Mouse (Mus musculus): Measurements from ENCODE around the gene Cenpb.

- no peak for TF ChIP-seq SRF (IDR thresholded peaks at IDR 0.05; ENCODE audit: control insufficient read depth, insufficient read length, low read depth)
- TF ChIP-seq POLR2A (IDR thresholded peaks at IDR 0.05; ENCODE audit: insufficient read length, low read depth), result peak; percentile 49
- TF ChIP-seq USF1 (IDR thresholded peaks at IDR 0.05; ENCODE audit: low read depth), result peak; percentile 29
- no peak for TF ChIP-seq CEBPB (IDR thresholded peaks at IDR 0.05; ENCODE audit: insufficient read depth, poor library complexity, severe bottlenecking)
- no peak for TF ChIP-seq REST (IDR thresholded peaks at IDR 0.05; ENCODE audit: insufficient read depth, insufficient read length)
- peak; percentile 23 for TF ChIP-seq E2F4 (IDR thresholded peaks at IDR 0.05; ENCODE audit: insufficient read depth)
- peak; percentile 64 for TF ChIP-seq TCF12 (IDR thresholded peaks at IDR 0.05; ENCODE audit: insufficient read depth, poor library complexity, severe bottlenecking)
- TF ChIP-seq MYOD1 (IDR thresholded peaks at IDR 0.05; ENCODE audit: control insufficient read depth in 1 of 3, insufficient read length in 2 of 3, low read depth in 2 of 3), result peak in 2 of 3 experiments; percentile 90 to 99
These were observed 24.6 kb upstream of the Cenpb start for GRCm38 (mm10) chr2:131204410-131204981.

Data from myocyte (in vitro differentiated cells).